9 mouse cellular contexts compared by ENCODE assay signal in the genomic region with DNA sequence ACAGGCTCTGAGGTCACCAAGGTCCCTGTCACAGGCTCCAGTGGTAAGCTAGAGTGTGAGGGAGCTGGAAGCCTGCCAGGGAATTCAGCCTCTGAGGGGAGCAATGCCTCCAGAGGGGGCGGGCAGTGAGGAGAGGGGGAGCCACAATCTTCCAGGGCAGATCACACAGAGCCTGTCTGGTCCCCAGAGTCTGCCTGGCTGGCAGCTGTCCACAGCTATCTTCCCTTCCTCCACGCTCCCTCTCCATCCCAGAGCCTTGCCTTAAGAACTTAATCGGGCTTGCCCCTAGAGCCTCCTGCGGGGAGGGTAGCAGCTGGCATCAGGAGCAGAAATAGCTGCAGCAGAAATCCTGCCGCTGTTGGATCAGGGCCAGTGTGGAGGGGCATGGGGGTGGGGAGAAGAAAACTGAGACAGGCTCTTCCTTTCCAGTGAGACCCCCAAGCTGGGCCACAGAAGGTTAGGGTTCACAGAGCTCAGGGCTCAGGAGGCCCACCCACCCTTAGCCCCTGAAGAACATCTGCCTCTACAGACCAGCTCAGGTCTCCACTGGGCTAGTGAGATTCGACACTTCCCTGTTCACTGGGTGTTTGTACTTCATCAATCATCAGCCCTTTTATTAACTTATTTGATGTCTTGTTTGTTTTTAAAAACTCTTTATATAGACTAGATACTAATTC. TPM values are rescaled to one million over a fixed set of nuclear protein-coding genes. Genes with fewer than 3 reads are reported as not detected.
DNase-seq lines count a peak whose midpoint lies in the region; ATAC-seq and TF ChIP-seq lines count a peak whose summit lies in the region.
"Had no signal": no experiment of that assay in that cellular context is flagged by ENCODE, and none has a peak within 500 bp of the region (broad histone marks: within the 10 kb centered on the region; RNA-seq: fewer than 3 reads in every experiment).

No protein-coding gene starts in this region.

- 0 out of 2 replicates have a peak overlapping the region, but pooled peaks have one; percentile 16 for H3K4me2 ChIP-seq in heart, embryonic 13.5 days
- H3K4me2 ChIP-seq in limb, embryonic 14.5 days (replicated peaks; ENCODE audit: low read depth, low read length, severe bottlenecking) = no peak overlapping the region
- no peak overlapping the region for H3K4me2 ChIP-seq in neural tube, embryonic 15.5 days

- H3K4me1 ChIP-seq in heart, embryonic 13.5 days = peaks cover 62% of the 10 kb centered on the region
- H3K4me1 ChIP-seq in limb, embryonic 14.5 days (ENCODE audit: control insufficient read depth, insufficient read depth, low read length) = peaks cover 12% of the 10 kb centered on the region
- H3K4me1 ChIP-seq in neural tube, embryonic 15.5 days = peaks cover 19% of the 10 kb centered on the region

- H3K9me3 ChIP-seq in heart, embryonic 13.5 days = no peaks in the 10 kb centered on the region
- H3K9me3 ChIP-seq in limb, embryonic 14.5 days (ENCODE audit: control insufficient read depth, low read length) = no peaks in the 10 kb centered on the region
- H3K9me3 ChIP-seq in neural tube, embryonic 15.5 days (replicated peaks) = no peaks in the 10 kb centered on the region

- peak overlapping the region; percentile 93 for H3K27ac ChIP-seq in heart, embryonic 13.5 days (replicated peaks)
- no peak overlapping the region for H3K27ac ChIP-seq in limb, embryonic 14.5 days (replicated peaks; ENCODE audit: low read depth, low read length)
- no peak overlapping the region for H3K27ac ChIP-seq in neural tube, embryonic 15.5 days (replicated peaks)
- H3K27ac ChIP-seq in layer of hippocampus, adult 2 months = no peak overlapping the region
- H3K27ac ChIP-seq: liver, embryonic 14.5 days had no signal

- H3K4me3 ChIP-seq in heart, embryonic 13.5 days = no peak overlapping the region
- H3K4me3 ChIP-seq in limb, embryonic 14.5 days (replicated peaks; ENCODE audit: low read length) = no peak overlapping the region
- no peak overlapping the region for H3K4me3 ChIP-seq in neural tube, embryonic 15.5 days (replicated peaks)
- H3K4me3 ChIP-seq in layer of hippocampus, adult 2 months = no peak overlapping the region

- no peak for TF ChIP-seq CTCF in layer of hippocampus, adult 2 months (conservative IDR thresholded peaks at IDR 0.05)

- TF ChIP-seq POLR2A in limb, embryonic 14.5 days (IDR thresholded peaks at IDR 0.05; ENCODE audit: borderline replicate concordance, extremely low read depth, insufficient read depth, insufficient read length) = no peak

- 7% methylated on average over 6 of the region's 6 CpGs for WGBS in heart, embryonic 13.5 days
- WGBS in limb, embryonic 14.5 days = 21% methylated on average over 6 of the region's 6 CpGs
- 25% methylated on average over 5 of the region's 6 CpGs for WGBS in neural tube, embryonic 15.5 days

- H3K27me3 ChIP-seq in heart, embryonic 13.5 days (replicated peaks) = peaks cover 8% of the 10 kb centered on the region; the same call in 1 of the 2 replicates
- H3K27me3 ChIP-seq in limb, embryonic 14.5 days (ENCODE audit: control insufficient read depth, insufficient read depth, low read length) = no peaks in the 10 kb centered on the region
- H3K27me3 ChIP-seq in neural tube, embryonic 15.5 days (replicated peaks) = 0 out of 2 replicates have a peak, but pooled peaks cover 3% of the 10 kb centered on the region

- no peaks in the 10 kb centered on the region for H3K36me3 ChIP-seq in heart, embryonic 13.5 days
- no peaks in the 10 kb centered on the region for H3K36me3 ChIP-seq in limb, embryonic 14.5 days (ENCODE audit: control insufficient read depth, insufficient read depth, low read length)
- H3K36me3 ChIP-seq in neural tube, embryonic 15.5 days = no peaks in the 10 kb centered on the region

- peak; percentile 41 for DNase-seq in adrenal gland, postnatal 10 days
- no peak for DNase-seq in adrenal gland, postnatal 4 days (ENCODE audit: low spot score in 2 of 2)
- peak; percentile 87 for DNase-seq in MN1 (ENCODE audit: low spot score)
- DNase-seq in limb, embryonic 14.5 days (ENCODE audit: low spot score) = peak; percentile 73
- DNase-seq in B cell, adult 2 months = no peak
- no peak for DNase-seq in layer of hippocampus, adult 2 months (ENCODE audit: low spot score in 2 of 2)

- no peak overlapping the region for H3K9ac ChIP-seq in heart, embryonic 13.5 days
- H3K9ac ChIP-seq in limb, embryonic 14.5 days (ENCODE audit: low read depth, low read length, severe bottlenecking) = no peak overlapping the region
- no peak overlapping the region for H3K9ac ChIP-seq in neural tube, embryonic 15.5 days (replicated peaks)
- H3K9ac ChIP-seq: liver, embryonic 14.5 days had no signal

- peak; percentile 64; the same call in 1 of the 2 replicates for ATAC-seq in heart, embryonic 13.5 days (ENCODE audit: extremely low read depth, insufficient number of reproducible peaks, low FRiP score, low TSS enrichment)
- peak; percentile 88 for ATAC-seq in limb, embryonic 14.5 days (ENCODE audit: low FRiP score, low read depth)
- ATAC-seq in neural tube, embryonic 15.5 days (ENCODE audit: low FRiP score) = peak; percentile 67; the same call in 1 of the 2 replicates

RNA-seq across cellular contexts. Expression of gene Rd3, which starts 4.4 kb away (rescaled TPM):
- total RNA-seq in adrenal gland, postnatal 10 days (2021) = under 1 TPM; 0.15 to 0.48 TPM
- under 1 TPM; 0.45 to 0.56 TPM for total RNA-seq in adrenal gland, postnatal 4 days (2021)
- polyA plus RNA-seq in heart, embryonic 13.5 days (2015; fragmentation: Nextera tagmentation; extraction: Ambion mirVana) = 3.0 and 4.1 TPM in 2 replicates
- 0.50 and 0.55 TPM in 2 replicates for polyA plus RNA-seq in limb, embryonic 14.5 days (2012; rRNA removed)
- polyA plus RNA-seq in limb, embryonic 14.5 days (2014; fragmentation: Nextera tagmentation; extraction: Ambion mirVana) = 0.14 and 0.91 TPM in 2 replicates
- polyA plus RNA-seq in neural tube, embryonic 15.5 days (2015; fragmentation: Nextera tagmentation; extraction: Ambion mirVana) = 1.9 and 2.1 TPM in 2 replicates
- under 1 TPM; 0.33 to 0.44 TPM for total RNA-seq in layer of hippocampus, adult 2 months (2021)

Comparison
In these comparisons a context has a peak if more than half of its experiments do, and no peak if none do; other contexts are left out.
1. DNase-seq: peak in adrenal gland, postnatal 10 days (single experiment), MN1 (single experiment) and limb, embryonic 14.5 days (single experiment); none in adrenal gland, postnatal 4 days (0 of 2), B cell, adult 2 months (0 of 2) and layer of hippocampus, adult 2 months (0 of 2).
2. Peak in every context shown above with its lines, with median percentiles within 50 percentile points of each other: ATAC-seq.